Mouse (Mus musculus): ENCODE results near the gene Il17c. TPM values are rescaled to one million over a fixed set of nuclear protein-coding genes. Genes with fewer than 3 reads are reported as not detected.

The Il17c gene
- polyA plus RNA-seq, 1 experiment from 2014 or later = 0.26 TPM

GRCm38 (mm10) chr8:122457171-122457570, 35.4 kb downstream of the Il17c start:
- DNase-seq (ENCODE audit: low spot score) = no peak

GRCm38 (mm10) chr8:122459218-122459900, 37.5 kb downstream of the Il17c start:
- DNase-seq (ENCODE audit: low spot score) = peak; percentile 76

GRCm38 (mm10) chr8:122459990-122460389, 38.2 kb downstream of the Il17c start:
- peak; percentile 75 for DNase-seq (ENCODE audit: low spot score)

GRCm38 (mm10) chr8:122460524-122461472, 39.0 kb downstream of the Il17c start, which contains the start of gene Snai3:
Gene Snai3 (minus strand): TSS chr8:122460733.
- DNase-seq (ENCODE audit: low spot score) = peak; percentile 79

GRCm38 (mm10) chr8:122461473-122462148, 39.8 kb downstream of the Il17c start:
- no peak for DNase-seq (ENCODE audit: low spot score)

GRCm38 (mm10) chr8:122462510-122462909, 40.7 kb downstream of the Il17c start:
- DNase-seq (ENCODE audit: low spot score) = no peak

- DNase-seq (ENCODE audit: low spot score) = peak; percentile 94
These were observed 42.1 kb downstream of the Il17c start for GRCm38 (mm10) chr8:122463651-122464640.

GRCm38 (mm10) chr8:122464985-122465384, 43.2 kb downstream of the Il17c start:
- no peak for DNase-seq (ENCODE audit: low spot score)

- DNase-seq (ENCODE audit: low spot score) = peak; percentile 63
These were observed 46.0 kb downstream of the Il17c start for GRCm38 (mm10) chr8:122467816-122468215.

- no peak for DNase-seq (ENCODE audit: low spot score)
These were observed 47.6 kb downstream of the Il17c start for GRCm38 (mm10) chr8:122469407-122469806.

GRCm38 (mm10) chr8:122469965-122470364, 48.1 kb downstream of the Il17c start:
- DNase-seq (ENCODE audit: low spot score) = peak; percentile 91

GRCm38 (mm10) chr8:122470691-122471090, 48.9 kb downstream of the Il17c start:
- DNase-seq (ENCODE audit: low spot score) = peak; percentile 69

Small RNA genes within 50 kb of the gene (microRNA-seq; reads per million reads assigned to microRNA genes)
- not detected for gene Gm24366 (ENCODE audit: borderline number of aligned reads)

Other genes starting within 250 kb of the Il17c start
- gene Zfpm1, start 139.9 kb upstream of the Il17c start, polyA plus RNA-seq (2015; fragmentation: Nextera tagmentation; extraction: Ambion mirVana) = 3.9 and 5.4 TPM in 2 replicates
- not detected in 2 replicates for gene Trhr2, start 61.3 kb upstream of the Il17c start, polyA plus RNA-seq (2015; fragmentation: Nextera tagmentation; extraction: Ambion mirVana)
- 41.0 and 41.7 TPM in 2 replicates for gene Zc3h18, start 45.4 kb upstream of the Il17c start, polyA plus RNA-seq (2015; fragmentation: Nextera tagmentation; extraction: Ambion mirVana)
- 540 and 564 TPM in 2 replicates for gene Cyba, start 10.9 kb downstream of the Il17c start, polyA plus RNA-seq (2015; fragmentation: Nextera tagmentation; extraction: Ambion mirVana)
- 17.4 and 19.5 TPM in 2 replicates for gene Mvd, start 21.4 kb downstream of the Il17c start, polyA plus RNA-seq (2015; fragmentation: Nextera tagmentation; extraction: Ambion mirVana)
- 37.5 TPM in 2 replicates for gene Snai3, start 38.7 kb downstream of the Il17c start, polyA plus RNA-seq (2015; fragmentation: Nextera tagmentation; extraction: Ambion mirVana)
- 98.0 and 108 TPM in 2 replicates for gene Rnf166, start 54.0 kb downstream of the Il17c start, polyA plus RNA-seq (2015; fragmentation: Nextera tagmentation; extraction: Ambion mirVana)
- 72.9 and 75.3 TPM in 2 replicates for gene Ctu2, start 54.1 kb downstream of the Il17c start, polyA plus RNA-seq (2015; fragmentation: Nextera tagmentation; extraction: Ambion mirVana)
- gene Piezo1, start 129.3 kb downstream of the Il17c start, polyA plus RNA-seq (2015; fragmentation: Nextera tagmentation; extraction: Ambion mirVana) = 5.2 and 6.9 TPM in 2 replicates
- 50.6 and 51.1 TPM in 2 replicates for gene Cdt1, start 146.0 kb downstream of the Il17c start, polyA plus RNA-seq (2015; fragmentation: Nextera tagmentation; extraction: Ambion mirVana)
- gene Aprt, start 154.9 kb downstream of the Il17c start, polyA plus RNA-seq (2015; fragmentation: Nextera tagmentation; extraction: Ambion mirVana) = 173 and 174 TPM in 2 replicates
- gene Galns, start 189.4 kb downstream of the Il17c start, polyA plus RNA-seq (2015; fragmentation: Nextera tagmentation; extraction: Ambion mirVana) = 10.5 and 11.7 TPM in 2 replicates
- 52.9 and 56.9 TPM in 2 replicates for gene Trappc2l, start 189.6 kb downstream of the Il17c start, polyA plus RNA-seq (2015; fragmentation: Nextera tagmentation; extraction: Ambion mirVana)
- gene Pabpn1l, start 200.7 kb downstream of the Il17c start, polyA plus RNA-seq (2015; fragmentation: Nextera tagmentation; extraction: Ambion mirVana) = 0.36 and 0.43 TPM in 2 replicates